Mouse (Mus musculus): Measurements from ENCODE around the gene Gabbr2.

- TF ChIP-seq CTCF (IDR thresholded peaks at IDR 0.05; ENCODE audit: control insufficient read depth, insufficient read depth, insufficient read length) (no peak), MAX (IDR thresholded peaks at IDR 0.05) (no peak), USF1 (IDR thresholded peaks at IDR 0.05; ENCODE audit: low read depth) (no peak)
Measured at GRCm38 (mm10) chr4:46870157-46870556, 121.5 kb downstream of the Gabbr2 start.

Measured in C2C12 (cell line).